In the genomic region with DNA sequence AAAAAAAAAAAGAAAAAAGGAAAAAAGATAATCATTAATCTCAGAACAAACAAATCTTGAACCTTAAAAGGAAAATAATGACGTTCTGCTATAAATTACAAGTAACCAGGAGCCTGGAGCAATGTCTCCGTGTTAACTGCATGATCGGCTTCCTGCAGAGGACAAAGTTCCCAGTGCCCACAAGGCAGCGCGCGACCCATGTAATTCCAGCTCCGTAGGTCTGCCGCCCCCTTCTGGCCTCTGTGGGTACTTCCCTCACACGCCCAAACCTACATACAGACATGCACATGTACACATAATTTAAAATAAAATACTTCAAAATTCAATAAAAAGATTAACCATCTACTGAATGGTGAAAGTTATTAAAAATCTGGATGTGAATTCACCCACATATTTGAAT, we compare ENCODE assay signal across 9 mouse cellular contexts. TPM values are rescaled to one million over a fixed set of nuclear protein-coding genes. Genes with fewer than 3 reads are reported as not detected.
DNase-seq lines count a peak whose midpoint lies in the region; ATAC-seq and TF ChIP-seq lines count a peak whose summit lies in the region.
"Had no signal": no experiment of that assay in that cellular context is flagged by ENCODE, and none has a peak within 500 bp of the region (broad histone marks: within the 10 kb centered on the region; RNA-seq: fewer than 3 reads in every experiment).

No protein-coding gene starts in this region.

- no peaks in the 10 kb centered on the region for H3K36me3 ChIP-seq in midbrain, embryonic 11.5 days (ENCODE audit: control insufficient read depth, insufficient read depth, low read length)
- no peaks in the 10 kb centered on the region for H3K36me3 ChIP-seq in midbrain, embryonic 15.5 days (replicated peaks)
- H3K36me3 ChIP-seq: limb, embryonic 12.5 days had no signal

- TF ChIP-seq CTCF in cerebellum, adult 2 months (IDR thresholded peaks at IDR 0.05; ENCODE audit: borderline replicate concordance, insufficient read depth, low read depth, low read length): peak; percentile 24; the same call in 1 of the 2 replicates

- no peak for ATAC-seq in midbrain, embryonic 11.5 days (ENCODE audit: low FRiP score)
- ATAC-seq in midbrain, embryonic 15.5 days (replicated peaks): no peak
- no peak for ATAC-seq in erythroblast, adult 5-6 weeks (replicated peaks; ENCODE audit: low FRiP score, poor library complexity, severe bottlenecking)

- H3K9me3 ChIP-seq in midbrain, embryonic 11.5 days (ENCODE audit: control insufficient read depth, low read length): no peaks in the 10 kb centered on the region
- H3K9me3 ChIP-seq in midbrain, embryonic 15.5 days: no peaks in the 10 kb centered on the region
- H3K9me3 ChIP-seq: limb, embryonic 12.5 days had no signal

- no peak for DNase-seq in cerebellum, adult 2 months
- DNase-seq in cerebellum, adult 8-10 months: no peak
- DNase-seq in midbrain, embryonic 11.5 days (ENCODE audit: low spot score, missing footprints): peak; percentile 88
- DNase-seq in kidney, postnatal 25 days: peak; percentile 45 to 54
- peak; percentile 4 to 6 for DNase-seq in thymus, postnatal 36 days
- DNase-seq in natural killer cell, adult 2 months (ENCODE audit: low spot score in 2 of 2): no peak

- H3K4me3 ChIP-seq in cerebellum, adult 2 months (replicated peaks; ENCODE audit: insufficient read depth, low read depth, low read length): no peak overlapping the region
- H3K4me3 ChIP-seq in midbrain, embryonic 11.5 days (ENCODE audit: low read depth, low read length): no peak overlapping the region
- no peak overlapping the region for H3K4me3 ChIP-seq in midbrain, embryonic 15.5 days
- H3K4me3 ChIP-seq: limb, embryonic 12.5 days had no signal

- 66% methylated on average over 9 of the region's 9 CpGs for WGBS in cerebellum, adult 2 months
- 46% methylated on average over 9 of the region's 9 CpGs for WGBS in midbrain, embryonic 11.5 days
- 57% methylated on average over 9 of the region's 9 CpGs for WGBS in midbrain, embryonic 15.5 days

- H3K27me3 ChIP-seq in cerebellum, adult 2 months (ENCODE audit: control insufficient read depth, insufficient read depth, low read length): no peaks in the 10 kb centered on the region
- no peaks in the 10 kb centered on the region for H3K27me3 ChIP-seq in midbrain, embryonic 11.5 days (ENCODE audit: control insufficient read depth, insufficient read depth, low read length)
- no peaks in the 10 kb centered on the region for H3K27me3 ChIP-seq in midbrain, embryonic 15.5 days (replicated peaks)
- H3K27me3 ChIP-seq: limb, embryonic 12.5 days had no signal

- no peak overlapping the region for H3K9ac ChIP-seq in midbrain, embryonic 11.5 days (ENCODE audit: low read length)
- H3K9ac ChIP-seq in midbrain, embryonic 15.5 days: no peak overlapping the region
- H3K9ac ChIP-seq: limb, embryonic 12.5 days had no signal

- no peak overlapping the region for H3K27ac ChIP-seq in cerebellum, adult 2 months (ENCODE audit: insufficient read depth, low read length)
- H3K27ac ChIP-seq in midbrain, embryonic 11.5 days (ENCODE audit: low read depth, low read length): no peak overlapping the region
- H3K27ac ChIP-seq in midbrain, embryonic 15.5 days: no peak overlapping the region
- H3K27ac ChIP-seq: limb, embryonic 12.5 days had no signal

- no peaks in the 10 kb centered on the region; the same call in 1 of the 2 replicates for H3K4me1 ChIP-seq in cerebellum, adult 2 months (ENCODE audit: control insufficient read depth, insufficient read depth, low read length)
- no peaks in the 10 kb centered on the region for H3K4me1 ChIP-seq in midbrain, embryonic 11.5 days (ENCODE audit: control insufficient read depth, insufficient read depth, low read length)
- no peaks in the 10 kb centered on the region for H3K4me1 ChIP-seq in midbrain, embryonic 15.5 days
- H3K4me1 ChIP-seq: limb, embryonic 12.5 days had no signal

- H3K4me2 ChIP-seq in midbrain, embryonic 11.5 days: no peak overlapping the region
- no peak overlapping the region for H3K4me2 ChIP-seq in midbrain, embryonic 15.5 days
- H3K4me2 ChIP-seq: limb, embryonic 12.5 days had no signal

- TF ChIP-seq POLR2A in cerebellum, adult 2 months (IDR thresholded peaks at IDR 0.05; ENCODE audit: borderline replicate concordance, insufficient read depth, low read length): no peak

RNA-seq across cellular contexts. Expression of a gene that starts 39.6 kb away (rescaled TPM):
- 0.38 and 0.43 TPM in 2 replicates for polyA plus RNA-seq in cerebellum, adult 2 months (2012; rRNA removed)
- polyA plus RNA-seq in midbrain, embryonic 11.5 days (2014; fragmentation: Nextera tagmentation; extraction: Ambion mirVana): 31.3 and 35.9 TPM in 2 replicates
- 6.1 and 7.1 TPM in 2 replicates for polyA plus RNA-seq in midbrain, embryonic 15.5 days (2015; fragmentation: Nextera tagmentation; extraction: Ambion mirVana)
- 4.8 and 12.1 TPM in 2 replicates for total RNA-seq in erythroblast, adult 5-6 weeks (2015; ENCODE audit: low replicate concordance)
- 8.9 and 17.6 TPM in 2 replicates for total RNA-seq in erythroblast, adult 5-6 weeks (2017; ENCODE audit: low replicate concordance)

Comparison
In these comparisons a context has a peak if more than half of its experiments do, and no peak if none do; other contexts are left out.
1. DNase-seq: peak in midbrain, embryonic 11.5 days (single experiment), kidney, postnatal 25 days (2 of 2) and thymus, postnatal 36 days (2 of 2); none in cerebellum, adult 2 months (0 of 2), cerebellum, adult 8-10 months (single experiment) and natural killer cell, adult 2 months (0 of 2).